Mouse (Mus musculus): ENCODE measurements around the gene Tbx4. TPM values are rescaled to one million over a fixed set of nuclear protein-coding genes. Genes with fewer than 3 reads are reported as not detected.

Tbx4 gene
- 0.28 and 0.30 TPM in 2 replicates for polyA plus RNA-seq (2015; fragmentation: Nextera tagmentation; extraction: Ambion mirVana)

GRCm38 (mm10) chr11:85885665-85886428 is at the start of gene Tbx4:
Gene Tbx4, plus strand, starts transcription at chr11:85886422.
- no peak within 1 kb of the TSS for H3K4me3 ChIP-seq (replicated peaks)
- peaks cover 17% of the 10 kb centered on the region for H3K4me1 ChIP-seq
- no peak for ATAC-seq (ENCODE audit: insufficient read depth, low FRiP score, low read depth)
- no peak within 1 kb of the TSS for H3K4me2 ChIP-seq
- H3K27me3 ChIP-seq (replicated peaks), result peaks cover 62% of the 10 kb centered on the region
- WGBS, result 31% methylated on average over 22 of the region's 28 CpGs
- H3K9me3 ChIP-seq, result no peaks in the 10 kb centered on the region
- H3K9ac ChIP-seq, result no peak within 1 kb of the TSS
- H3K36me3 ChIP-seq, result no peaks in the 10 kb centered on the region
- no peak within 1 kb of the TSS for H3K27ac ChIP-seq

- peaks cover 30% of the 10 kb centered on the region for H3K4me1 ChIP-seq
- H3K4me3 ChIP-seq (replicated peaks), result peak overlapping the region; percentile 60
- no peak for ATAC-seq (ENCODE audit: insufficient read depth, low FRiP score, low read depth)
- peaks cover 75% of the 10 kb centered on the region for H3K27me3 ChIP-seq (replicated peaks)
- WGBS, result 15% methylated on average over 32 of the region's 32 CpGs
- H3K9ac ChIP-seq, result no peak overlapping the region
- H3K4me2 ChIP-seq, result peak overlapping the region; percentile 95
- no peaks in the 10 kb centered on the region for H3K36me3 ChIP-seq
- no peaks in the 10 kb centered on the region for H3K9me3 ChIP-seq
- H3K27ac ChIP-seq, result peak overlapping the region; percentile 27; the same call in 1 of the 2 replicates
Observed at GRCm38 (mm10) chr11:85836523-85837290, 49.5 kb upstream of the Tbx4 start.

GRCm38 (mm10) chr11:85837291-85837647 is 49.0 kb upstream of the Tbx4 start:
- H3K27me3 ChIP-seq (replicated peaks), result peaks cover 69% of the 10 kb centered on the region
- peak overlapping the region; percentile 95 for H3K4me2 ChIP-seq
- H3K4me3 ChIP-seq (replicated peaks), result peak overlapping the region; percentile 60
- WGBS, result 9% methylated on average over 18 of the region's 18 CpGs
- no peaks in the 10 kb centered on the region for H3K9me3 ChIP-seq
- no peaks in the 10 kb centered on the region for H3K36me3 ChIP-seq
- peaks cover 29% of the 10 kb centered on the region for H3K4me1 ChIP-seq
- peak overlapping the region; percentile 16; the same call in 1 of the 2 replicates for H3K9ac ChIP-seq
- ATAC-seq (ENCODE audit: insufficient read depth, low FRiP score, low read depth), result no peak
- H3K27ac ChIP-seq, result peak overlapping the region; percentile 11; the same call in 1 of the 2 replicates

DNA sequence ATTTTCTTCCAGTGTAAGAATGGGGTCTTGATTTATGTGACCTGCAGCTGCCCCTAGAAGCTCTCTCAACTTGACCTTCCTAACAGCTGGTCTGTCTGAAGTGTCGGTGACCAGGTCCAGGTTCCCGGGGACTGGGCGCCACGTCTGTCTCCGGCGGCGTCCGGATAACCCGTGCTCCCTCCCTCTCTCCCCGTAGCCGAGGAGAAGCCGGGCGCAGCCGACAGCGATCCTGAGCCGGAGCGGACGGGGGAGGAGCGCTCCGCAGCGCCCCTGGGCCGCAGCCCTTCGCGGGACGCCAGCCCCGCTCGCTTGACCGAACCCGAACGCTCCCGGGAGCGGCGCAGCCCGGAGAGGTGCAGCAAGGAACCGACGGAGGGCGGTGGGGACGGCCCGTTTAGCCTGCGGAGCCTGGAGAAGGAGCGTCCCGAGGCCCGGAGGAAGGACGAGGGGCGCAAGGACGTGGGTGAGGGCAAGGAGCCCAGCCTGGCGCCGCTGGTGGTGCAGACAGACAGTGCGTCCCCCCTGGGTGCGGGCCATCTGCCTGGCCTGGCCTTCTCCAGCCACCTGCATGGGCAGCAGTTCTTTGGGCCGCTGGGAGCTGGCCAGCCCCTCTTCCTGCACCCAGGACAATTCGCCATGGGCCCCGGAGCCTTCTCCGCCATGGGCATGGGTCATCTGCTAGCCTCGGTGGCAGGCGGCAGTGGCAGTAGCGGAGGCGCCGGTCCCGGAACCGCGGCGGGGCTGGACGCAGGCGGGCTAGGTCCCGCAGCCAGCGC is 48.4 kb upstream of the Tbx4 start:
- peak overlapping the region; percentile 60 for H3K4me3 ChIP-seq (replicated peaks)
- peaks cover 31% of the 10 kb centered on the region for H3K4me1 ChIP-seq
- peak overlapping the region; percentile 16 for H3K9ac ChIP-seq
- H3K36me3 ChIP-seq, result no peaks in the 10 kb centered on the region
- WGBS, result 10% methylated on average over 66 of the region's 67 CpGs
- H3K4me2 ChIP-seq, result peak overlapping the region; percentile 95
- H3K27me3 ChIP-seq (replicated peaks), result peaks cover 66% of the 10 kb centered on the region
- H3K9me3 ChIP-seq, result no peaks in the 10 kb centered on the region
- no peak for ATAC-seq (ENCODE audit: insufficient read depth, low FRiP score, low read depth)
- H3K27ac ChIP-seq, result 0 out of 2 replicates have a peak overlapping the region, but pooled peaks have one; percentile 16

DNA sequence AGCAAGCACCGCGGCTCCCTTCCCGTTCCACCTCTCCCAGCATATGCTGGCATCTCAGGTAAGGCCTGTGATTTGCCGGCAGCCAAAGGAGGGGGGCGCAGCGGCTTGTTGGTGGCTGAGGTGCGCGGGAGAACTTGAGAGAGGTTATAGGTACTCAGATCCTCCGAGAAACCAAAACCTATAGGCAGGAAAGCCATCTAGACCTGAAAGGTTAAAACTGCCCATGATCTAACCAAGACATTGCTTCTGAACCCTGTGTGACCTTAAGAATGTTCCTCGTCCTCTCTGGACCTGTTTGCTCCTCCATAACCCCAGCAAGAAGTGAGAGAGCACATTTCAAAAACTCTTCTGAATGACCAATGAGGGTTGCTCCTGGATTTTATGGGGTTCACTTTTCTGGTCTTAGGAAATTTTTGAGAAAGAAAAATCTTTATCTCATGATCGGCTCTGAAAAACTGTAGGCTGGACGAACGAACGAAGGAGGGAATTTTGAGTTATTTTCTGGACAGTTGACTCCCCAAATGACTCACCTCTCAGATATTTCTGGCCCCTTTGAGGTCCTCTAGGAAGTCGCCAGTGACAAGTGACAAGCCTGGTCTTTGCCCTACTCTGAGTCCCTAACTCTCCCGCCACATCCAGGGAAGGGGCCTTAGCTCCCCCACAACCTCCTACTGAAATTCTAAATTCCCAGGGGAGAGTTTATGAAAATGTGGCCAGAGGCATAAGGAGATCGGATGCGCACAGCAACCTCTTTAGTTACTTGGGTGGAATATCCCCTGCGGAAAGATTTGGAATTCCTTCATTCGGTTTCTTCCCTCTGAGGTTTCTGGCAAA is 47.6 kb upstream of the Tbx4 start:
- Histone ChIP-seq H3K36me3 (no peaks in the 10 kb centered on the region), H3K9me3 (no peaks in the 10 kb centered on the region), H3K4me2 (peak overlapping the region; percentile 95), H3K27me3 (replicated peaks) (peaks cover 66% of the 10 kb centered on the region), H3K4me3 (replicated peaks) (peak overlapping the region; percentile 60), H3K27ac (0 out of 2 replicates have a peak overlapping the region, but pooled peaks have one; percentile 16), H3K4me1 (peaks cover 37% of the 10 kb centered on the region), H3K9ac (peak overlapping the region; percentile 16)
- ATAC-seq (ENCODE audit: insufficient read depth, low FRiP score, low read depth), result no peak
- WGBS, result 28% methylated on average over 20 of the region's 20 CpGs

- peaks cover 42% of the 10 kb centered on the region for H3K4me1 ChIP-seq
- H3K27ac ChIP-seq, result no peak overlapping the region
- H3K9ac ChIP-seq, result peak overlapping the region; percentile 11; the same call in 1 of the 2 replicates
- H3K36me3 ChIP-seq, result no peaks in the 10 kb centered on the region
- 40% methylated on average over 7 of the region's 7 CpGs for WGBS
- peak overlapping the region; percentile 95 for H3K4me2 ChIP-seq
- peaks cover 62% of the 10 kb centered on the region for H3K27me3 ChIP-seq (replicated peaks)
- no peak for ATAC-seq (ENCODE audit: insufficient read depth, low FRiP score, low read depth)
- H3K9me3 ChIP-seq, result no peaks in the 10 kb centered on the region
- H3K4me3 ChIP-seq (replicated peaks), result peak overlapping the region; percentile 60
Observed at GRCm38 (mm10) chr11:85839258-85840030, 46.8 kb upstream of the Tbx4 start.

- ATAC-seq (ENCODE audit: insufficient read depth, low FRiP score, low read depth), result no peak
- H3K9me3 ChIP-seq, result no peaks in the 10 kb centered on the region
- peaks cover 42% of the 10 kb centered on the region for H3K4me1 ChIP-seq
- H3K27ac ChIP-seq, result no peak overlapping the region
- peak overlapping the region; percentile 15 for H3K4me3 ChIP-seq (replicated peaks)
- H3K36me3 ChIP-seq, result no peaks in the 10 kb centered on the region
- 31% methylated on average over 27 of the region's 27 CpGs for WGBS
- peaks cover 54% of the 10 kb centered on the region for H3K27me3 ChIP-seq (replicated peaks)
- H3K9ac ChIP-seq, result peak overlapping the region; percentile 11; the same call in 1 of the 2 replicates
- H3K4me2 ChIP-seq, result peak overlapping the region; percentile 95
Observed at GRCm38 (mm10) chr11:85840031-85840802, 46.0 kb upstream of the Tbx4 start.

- H3K27me3 ChIP-seq (replicated peaks), result peaks cover 51% of the 10 kb centered on the region
Observed at GRCm38 (mm10) chr11:85840803-85841145, 45.4 kb upstream of the Tbx4 start.

DNA sequence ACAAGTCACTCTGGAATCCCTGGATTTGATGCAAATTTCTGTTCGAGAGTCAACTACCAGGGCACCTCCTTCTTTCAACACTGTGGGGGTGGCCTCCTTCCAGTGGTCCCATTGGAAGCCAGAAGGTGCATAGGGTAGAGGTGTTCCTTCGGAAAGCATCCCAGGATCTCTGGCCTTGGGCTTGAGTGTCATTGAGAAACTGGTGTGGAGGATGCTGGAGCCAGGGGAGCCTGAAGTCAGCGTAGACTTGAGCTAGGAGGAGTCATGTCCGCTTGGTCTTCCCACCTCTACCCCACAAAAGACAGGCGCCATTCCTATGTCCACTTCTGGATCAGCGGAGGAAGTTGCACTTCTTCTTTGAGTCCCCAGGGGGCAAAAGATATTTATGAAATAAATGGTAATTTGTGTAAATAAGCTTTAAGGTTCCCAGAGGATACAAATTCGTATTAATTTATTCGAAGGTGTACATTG is 45.0 kb upstream of the Tbx4 start:
- Histone ChIP-seq H3K4me1 (peaks cover 42% of the 10 kb centered on the region), H3K27ac (0 out of 2 replicates have a peak overlapping the region, but pooled peaks have one; percentile 3), H3K36me3 (no peaks in the 10 kb centered on the region), H3K27me3 (replicated peaks) (peaks cover 50% of the 10 kb centered on the region), H3K4me3 (replicated peaks) (peak overlapping the region; percentile 36; the same call in 1 of the 2 replicates), H3K9ac (no peak overlapping the region), H3K4me2 (peak overlapping the region; percentile 95), H3K9me3 (no peaks in the 10 kb centered on the region)
- ATAC-seq (ENCODE audit: insufficient read depth, low FRiP score, low read depth), result no peak
- 27% methylated on average over 8 of the region's 8 CpGs for WGBS

More at GRCm38 (mm10) chr11:85840803-85841145, 45.4 kb upstream of the Tbx4 start:
- ATAC-seq (ENCODE audit: insufficient read depth, low FRiP score, low read depth), result no peak
- peak overlapping the region; percentile 95 for H3K4me2 ChIP-seq
- H3K9ac ChIP-seq, result no peak overlapping the region
- no peaks in the 10 kb centered on the region for H3K36me3 ChIP-seq
- H3K27ac ChIP-seq, result 0 out of 2 replicates have a peak overlapping the region, but pooled peaks have one; percentile 3
- no peaks in the 10 kb centered on the region for H3K9me3 ChIP-seq
- peak overlapping the region; percentile 15; the same call in 1 of the 2 replicates for H3K4me3 ChIP-seq (replicated peaks)
- H3K4me1 ChIP-seq, result peaks cover 42% of the 10 kb centered on the region
- WGBS, result 27% methylated on average over 21 of the region's 21 CpGs
